Mouse (Mus musculus): ENCODE data around the gene Cdk19. TPM values are rescaled to one million over a fixed set of nuclear protein-coding genes. Genes with fewer than 3 reads are reported as not detected.

Gene Cdk19
- 46.2 TPM for total RNA-seq (2023)

DNA sequence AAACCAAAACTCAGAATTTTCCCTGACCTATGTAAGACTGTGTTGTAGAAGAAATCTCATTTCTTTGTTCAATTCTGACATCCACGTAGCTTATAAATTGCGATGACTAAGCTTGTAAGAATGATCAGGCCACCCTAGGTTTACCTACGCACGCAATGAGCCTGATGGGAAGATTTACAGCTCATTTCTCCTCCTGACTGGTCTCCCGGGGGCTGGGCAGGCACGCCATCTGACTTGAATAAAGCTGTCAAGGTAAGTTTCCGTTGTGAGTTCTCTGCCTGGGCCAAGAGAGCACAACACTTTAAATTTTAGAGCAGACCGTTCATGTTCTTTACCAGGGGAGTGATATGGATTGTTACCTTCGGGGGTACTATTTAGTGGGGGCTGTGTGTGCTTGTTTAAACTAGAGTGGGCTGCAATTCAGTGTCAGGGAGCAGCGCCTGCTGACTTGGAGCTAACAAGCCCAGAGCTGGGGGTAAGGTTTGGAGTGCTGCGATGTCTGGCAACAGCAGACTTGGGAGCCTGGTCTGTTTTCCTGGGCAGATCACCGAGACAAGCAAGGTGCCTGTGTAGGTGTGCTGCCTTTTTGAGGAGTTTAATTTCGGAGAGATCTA is at the start of gene Cdk19:
Gene Cdk19 (plus strand): TSS at position 214 of the 614 bp plus-strand sequence.

GRCm38 (mm10) chr10:40302140-40302985 is 37.0 kb upstream of the Cdk19 start, which contains the start of gene Amd1:
TSS of gene Amd1 (minus strand) at chr10:40302186.

Other genes with a start within 250 kb of the Cdk19 start
- gene Slc16a10, start 197.3 kb upstream of the Cdk19 start, total RNA-seq (2023) = 8.1 TPM
- gene Rpf2, start 92.5 kb upstream of the Cdk19 start, total RNA-seq (2023) = 24.4 TPM
- 35.0 TPM for gene Gtf3c6, start 81.5 kb upstream of the Cdk19 start, total RNA-seq (2023)
- 101 TPM for gene Amd1, start 37.4 kb upstream of the Cdk19 start, total RNA-seq (2023)
- gene Slc22a16, start 230.8 kb downstream of the Cdk19 start, total RNA-seq (2023) = not detected

Data from CD8-positive naive resting alpha-beta T cell, adult 57 days (primary cell).